Mouse (Mus musculus) layer of hippocampus, adult 9-11 months (tissue): ENCODE data around the gene Dvl1.
A peak's percentile ranks its signal among the peaks of the same experiment; 100 is the strongest.

Experiments used
- DNase-seq: peaks from one replicate; pipeline ENCODE4 v3.0.0; 2022

The Dvl1 gene

DNA sequence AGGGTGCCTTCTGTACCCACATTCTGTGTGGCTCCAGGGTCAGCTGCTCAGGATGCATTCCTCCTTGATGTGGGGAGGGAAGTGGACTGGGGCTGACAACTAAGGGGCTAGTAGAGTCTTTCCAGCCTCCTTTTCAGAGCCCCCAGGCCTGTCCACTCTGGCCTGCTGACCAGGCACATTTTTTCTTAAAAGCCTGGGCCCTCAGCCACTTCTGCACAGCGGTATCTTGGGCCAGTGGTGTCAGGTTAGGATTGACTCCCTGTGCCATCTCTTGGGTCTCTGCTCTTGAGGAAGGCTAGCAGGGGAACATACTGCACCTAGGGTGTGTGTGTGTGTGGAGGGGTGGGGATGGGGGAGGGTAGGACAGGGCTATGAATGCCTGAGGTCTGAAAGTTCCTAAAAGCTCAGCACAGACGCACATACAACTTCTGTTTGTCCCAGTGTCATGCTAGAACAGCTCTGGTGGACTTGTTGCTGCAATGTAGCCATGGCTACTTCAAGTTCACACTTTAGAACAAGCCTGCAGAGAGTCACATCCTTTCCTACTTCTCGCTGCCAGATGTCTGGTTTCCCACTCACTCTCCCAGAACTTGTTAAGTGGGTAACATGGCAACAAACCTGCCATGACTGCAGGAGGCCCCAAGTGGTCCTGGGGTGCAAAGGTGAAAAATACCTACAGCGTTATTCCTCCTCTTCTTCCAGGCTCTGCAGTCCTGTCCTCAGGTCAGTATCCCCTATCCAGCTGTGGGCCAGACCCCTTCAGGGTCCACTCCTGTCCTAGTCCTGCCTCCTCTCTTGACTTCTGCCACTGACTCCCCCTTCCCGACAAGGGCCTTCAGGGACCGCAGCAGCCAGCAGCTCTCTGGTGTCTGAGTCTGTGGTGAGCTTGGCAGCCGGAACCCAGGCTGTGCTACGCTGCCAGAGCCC, 6.9 kb upstream of the Dvl1 start:
- no peak for DNase-seq

DNA sequence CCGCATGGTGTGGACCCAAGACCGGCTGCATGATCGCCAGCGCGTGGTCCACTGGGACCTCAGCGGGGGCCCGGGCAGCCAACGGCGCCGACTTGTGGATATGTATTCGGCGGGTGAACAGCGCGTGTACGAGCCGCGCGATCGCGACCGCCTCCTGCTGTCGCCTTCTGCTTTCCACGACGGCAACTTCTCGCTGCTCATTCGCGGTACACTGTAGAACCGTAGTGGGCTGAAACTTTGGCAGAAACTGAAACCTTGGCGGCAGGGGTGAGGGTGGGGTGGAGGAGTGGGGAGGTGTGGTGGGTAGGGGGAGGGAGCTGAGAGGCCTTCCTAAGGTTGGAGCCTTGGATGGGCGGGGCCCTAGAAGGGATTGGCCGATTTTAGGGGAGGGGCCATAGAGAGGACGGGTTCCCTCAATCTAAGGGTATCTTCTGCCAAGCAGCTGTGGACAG, 6.2 kb upstream of the Dvl1 start:
- DNase-seq = peak; percentile 41

DNA sequence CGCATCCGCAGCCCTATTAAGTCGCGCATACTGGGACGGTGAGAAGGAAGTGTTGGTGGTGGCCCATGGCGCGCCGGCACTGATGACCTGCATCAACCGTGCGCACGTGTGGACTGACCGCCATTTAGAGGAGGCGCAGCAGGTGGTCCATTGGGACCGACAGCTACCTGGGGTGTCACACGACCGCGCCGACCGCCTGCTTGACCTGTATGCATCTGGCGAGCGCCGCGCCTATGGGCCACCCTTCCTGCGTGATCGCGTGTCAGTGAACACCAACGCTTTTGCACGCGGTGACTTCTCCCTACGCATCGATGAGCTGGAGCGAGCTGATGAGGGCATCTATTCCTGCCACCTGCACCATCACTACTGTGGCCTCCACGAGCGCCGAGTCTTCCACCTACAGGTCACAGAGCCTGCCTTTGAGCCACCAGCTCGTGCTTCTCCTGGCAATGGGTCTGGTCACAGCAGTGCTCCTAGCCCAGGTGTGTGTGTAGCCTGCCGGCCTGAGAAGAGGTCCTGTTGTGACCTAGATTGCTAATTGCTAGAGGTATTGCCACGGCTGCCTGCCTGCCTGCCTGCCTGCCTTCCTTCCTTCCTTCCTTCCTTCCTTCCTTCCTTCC, 5.4 kb upstream of the Dvl1 start:
- no peak for DNase-seq

DNA sequence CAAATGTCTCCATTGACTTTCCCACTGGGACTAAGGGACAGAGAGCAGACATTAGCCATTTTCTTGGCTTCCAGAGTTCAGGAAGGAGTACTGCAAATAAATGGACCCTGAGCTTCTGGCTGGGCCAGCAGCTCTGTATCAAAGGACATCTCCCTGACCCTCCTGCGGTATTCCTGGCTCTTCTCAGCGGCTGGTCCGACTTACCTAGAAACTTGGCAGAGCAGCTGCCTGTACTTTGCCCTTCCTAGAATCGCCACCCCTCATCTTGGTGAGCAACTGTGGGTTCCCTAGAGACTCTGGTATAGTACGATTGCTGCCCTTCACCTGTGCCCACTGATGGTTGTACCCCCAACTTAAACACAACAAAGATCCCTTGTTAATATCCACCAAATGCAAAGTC, 4.0 kb upstream of the Dvl1 start:
- DNase-seq = no peak

DNA sequence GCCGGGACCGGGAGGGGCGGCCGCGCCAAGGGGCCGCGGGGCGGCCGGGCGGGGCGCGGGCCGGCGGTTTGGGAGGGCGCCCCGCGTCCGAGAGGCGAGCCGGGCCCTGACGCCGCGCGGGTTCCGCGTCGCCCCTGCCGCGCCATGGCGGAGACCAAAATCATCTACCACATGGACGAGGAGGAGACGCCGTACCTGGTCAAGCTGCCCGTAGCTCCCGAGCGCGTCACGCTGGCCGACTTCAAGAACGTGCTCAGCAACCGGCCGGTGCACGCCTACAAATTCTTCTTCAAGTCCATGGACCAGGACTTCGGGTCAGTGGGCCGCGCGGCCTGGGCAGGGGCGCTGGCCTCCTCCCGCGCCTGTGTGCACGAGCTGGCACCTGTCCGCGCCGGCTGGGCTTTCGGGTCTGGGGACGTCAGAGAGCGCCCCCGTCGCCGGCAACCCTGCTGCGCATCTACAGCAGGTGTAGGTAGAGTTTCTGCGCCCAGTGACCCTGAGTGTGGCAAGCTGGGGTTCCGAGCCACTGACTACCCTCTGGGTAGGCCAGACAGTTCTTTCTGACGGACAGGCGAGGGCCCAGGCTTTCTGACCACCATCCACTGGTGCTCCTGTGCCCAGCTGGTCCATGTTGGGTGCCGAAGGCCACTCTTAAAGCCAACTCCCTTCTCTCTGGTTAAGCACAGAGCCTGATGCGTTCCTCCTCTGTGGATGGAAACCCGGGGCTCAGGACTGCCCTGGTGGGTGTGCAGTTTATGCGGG, 570 bp downstream of the Dvl1 start:
- DNase-seq = no peak

DNA sequence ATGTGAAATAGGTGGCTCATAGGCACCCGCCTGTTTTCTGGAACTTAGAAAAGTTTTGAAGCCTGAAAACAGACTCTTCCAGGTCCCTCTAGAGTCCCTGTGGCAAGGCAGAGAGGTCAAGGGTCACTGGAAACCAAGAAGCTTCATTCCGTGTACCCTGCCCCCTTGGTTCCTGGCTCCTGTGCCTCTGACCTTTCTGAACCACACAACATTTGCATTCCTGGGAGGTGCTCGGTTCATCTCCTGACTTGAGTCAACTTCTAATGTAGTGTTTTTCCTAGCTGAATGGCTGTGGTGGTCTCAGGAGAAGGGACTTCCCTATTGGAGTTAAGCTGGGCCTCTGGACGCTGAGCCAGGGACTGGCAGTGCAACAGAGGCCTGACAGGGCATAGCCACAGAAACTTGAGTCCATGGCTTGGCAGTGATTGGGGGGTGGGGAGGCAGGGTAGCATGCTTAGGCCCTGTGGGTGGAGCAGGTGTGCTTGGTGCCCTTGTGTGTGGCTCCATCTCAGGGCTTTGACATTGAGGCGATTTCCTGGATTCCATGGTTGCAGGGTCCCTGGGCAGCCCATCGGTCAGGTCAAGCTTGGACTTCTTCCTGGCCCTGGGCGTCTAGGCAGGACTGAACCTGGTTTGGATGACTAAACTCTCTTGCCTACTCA, 1.4 kb downstream of the Dvl1 start:
- DNase-seq = no peak

DNA sequence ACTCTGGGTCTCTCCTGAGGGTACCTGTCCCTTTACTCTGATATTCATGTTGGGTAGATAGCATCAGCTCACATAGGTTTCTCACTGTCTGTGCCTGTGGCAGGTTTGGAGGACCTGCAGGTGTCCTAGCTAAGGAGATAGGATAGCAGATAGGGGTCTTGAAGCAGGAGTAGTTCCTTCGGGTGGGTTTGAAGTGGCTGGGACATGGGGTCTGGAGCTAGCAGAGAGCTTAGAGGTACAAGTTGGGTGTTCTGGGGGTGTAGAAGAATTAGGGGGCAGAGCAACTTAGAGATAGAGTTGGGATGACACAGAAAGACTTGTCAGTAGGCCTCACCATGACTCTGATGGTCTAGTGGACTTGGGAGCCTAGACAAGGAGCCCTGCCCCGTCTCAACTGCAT, 2.2 kb downstream of the Dvl1 start:
- no peak for DNase-seq

DNA sequence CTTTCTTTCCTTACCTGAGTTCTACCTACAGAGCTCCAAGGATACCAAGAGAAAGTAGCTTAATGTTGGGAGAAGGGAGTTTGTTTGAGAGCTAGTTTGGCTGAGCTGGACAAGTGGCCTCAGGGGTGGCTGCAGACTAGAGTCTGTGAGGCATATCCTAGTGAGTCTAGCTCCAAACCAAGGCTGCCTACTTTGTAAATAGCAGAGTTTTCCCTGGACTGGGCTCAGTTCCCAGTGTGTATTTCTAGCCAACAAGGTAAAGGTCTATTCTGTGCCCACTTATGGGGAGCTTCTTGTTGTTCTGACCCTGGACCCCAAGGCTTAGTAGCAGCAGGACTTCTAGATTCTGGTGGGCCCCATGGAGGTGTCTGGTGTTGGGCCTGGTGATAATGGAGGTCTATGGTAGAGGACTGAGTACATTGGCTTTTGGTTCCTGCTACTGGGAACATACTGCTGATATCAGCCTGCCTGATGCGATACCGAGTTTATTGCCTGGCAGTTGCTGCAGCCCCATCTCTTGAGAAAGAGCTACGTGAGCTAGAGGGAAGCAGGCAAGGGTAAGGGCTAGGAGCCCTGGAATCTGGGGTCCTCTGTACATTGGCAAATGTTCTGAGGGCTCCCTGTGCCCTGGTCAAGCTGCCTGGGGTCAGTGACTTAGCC, 2.7 kb downstream of the Dvl1 start:
- DNase-seq = no peak

DNA sequence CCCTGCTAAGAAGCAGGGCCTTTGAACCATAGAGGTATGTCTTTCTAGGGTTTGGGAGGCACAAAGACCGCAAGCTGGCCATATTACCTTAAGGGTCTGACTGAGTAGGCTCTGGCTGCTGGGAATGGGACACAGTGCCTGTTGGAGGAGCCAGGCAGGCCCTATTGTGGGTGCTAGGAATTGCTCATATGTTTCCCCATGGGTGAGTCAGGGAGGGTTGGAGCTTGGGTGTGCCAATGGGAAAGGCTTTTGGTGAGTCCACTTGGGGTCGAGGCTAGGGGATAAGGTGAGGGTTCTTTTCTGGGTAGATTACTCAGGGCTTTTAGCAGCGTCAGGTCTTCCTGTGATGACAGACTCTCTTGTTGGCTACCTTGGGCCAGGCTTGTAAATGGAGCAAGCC, 4.2 kb downstream of the Dvl1 start:
- DNase-seq = no peak

DNA sequence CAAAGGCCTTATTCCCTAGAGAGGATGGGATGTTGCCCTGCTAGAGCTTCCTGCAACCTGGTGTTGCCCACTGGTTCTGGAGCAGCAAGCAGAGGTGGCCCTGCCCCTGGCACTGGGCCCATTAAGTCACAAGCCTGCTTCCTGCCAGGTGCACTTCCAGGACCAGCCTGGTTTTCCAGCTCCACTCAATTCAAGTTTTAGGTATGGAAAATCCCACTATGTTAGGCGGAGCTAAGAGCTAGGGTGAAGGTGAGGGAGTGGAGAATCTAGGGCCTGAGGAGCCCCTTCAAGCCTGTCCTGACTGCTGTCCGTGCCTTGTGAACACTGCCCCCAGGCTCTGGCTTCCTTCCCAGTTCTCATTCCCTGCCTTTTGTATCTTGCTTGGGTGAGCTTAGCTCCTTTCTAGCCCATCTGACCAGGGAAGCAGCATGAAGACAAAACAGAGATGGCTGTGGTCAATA, 4.8 kb downstream of the Dvl1 start:
- no peak for DNase-seq

DNA sequence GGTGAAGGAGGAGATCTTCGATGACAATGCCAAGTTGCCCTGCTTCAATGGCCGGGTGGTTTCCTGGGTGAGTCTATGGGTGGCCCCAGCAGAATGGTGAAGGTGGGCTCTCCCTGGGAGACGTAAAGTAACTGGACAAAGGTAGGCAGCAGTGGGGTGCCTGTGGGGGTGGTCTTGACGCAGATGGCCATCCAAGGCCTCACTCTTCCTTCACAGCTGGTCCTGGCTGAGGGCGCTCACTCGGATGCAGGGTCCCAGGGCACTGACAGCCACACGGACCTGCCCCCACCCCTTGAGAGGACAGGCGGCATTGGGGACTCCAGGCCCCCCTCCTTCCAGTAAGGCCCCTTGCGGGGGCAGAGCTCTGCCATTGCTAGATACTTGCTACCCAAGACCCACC, 6.2 kb downstream of the Dvl1 start:
- no peak for DNase-seq

DNA sequence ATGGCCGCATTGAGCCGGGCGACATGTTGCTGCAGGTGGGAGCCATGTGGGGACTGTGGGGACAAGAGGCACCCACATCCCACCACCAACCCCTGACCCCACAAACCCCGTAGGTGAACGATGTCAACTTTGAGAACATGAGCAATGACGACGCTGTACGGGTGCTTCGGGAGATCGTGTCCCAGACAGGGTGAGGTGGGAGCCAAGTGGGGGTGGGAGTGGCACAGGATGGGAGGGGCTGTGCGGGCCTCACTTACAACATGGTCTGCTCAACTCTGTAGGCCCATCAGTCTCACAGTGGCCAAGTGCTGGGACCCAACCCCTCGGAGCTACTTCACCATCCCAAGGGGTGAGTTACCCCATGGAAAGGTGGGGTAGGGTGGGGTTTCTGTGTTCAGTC, 7.8 kb downstream of the Dvl1 start:
- DNase-seq = no peak

DNA sequence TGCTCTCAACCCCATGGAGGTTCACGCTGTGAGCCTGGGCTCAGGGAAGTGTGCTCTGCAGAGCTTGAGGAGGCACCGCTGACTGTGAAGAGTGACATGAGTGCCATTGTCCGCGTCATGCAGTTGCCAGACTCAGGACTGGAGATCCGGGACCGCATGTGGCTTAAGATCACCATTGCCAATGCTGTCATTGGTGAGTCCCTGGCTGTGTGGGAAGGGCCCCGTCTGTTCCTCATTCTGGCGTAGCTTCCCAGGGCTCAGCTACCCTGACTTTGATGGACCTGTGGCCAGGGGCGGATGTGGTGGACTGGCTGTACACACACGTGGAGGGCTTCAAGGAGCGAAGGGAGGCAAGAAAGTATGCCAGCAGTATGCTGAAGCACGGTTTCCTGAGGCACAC, 8.9 kb downstream of the Dvl1 start:
- no peak for DNase-seq

DNA sequence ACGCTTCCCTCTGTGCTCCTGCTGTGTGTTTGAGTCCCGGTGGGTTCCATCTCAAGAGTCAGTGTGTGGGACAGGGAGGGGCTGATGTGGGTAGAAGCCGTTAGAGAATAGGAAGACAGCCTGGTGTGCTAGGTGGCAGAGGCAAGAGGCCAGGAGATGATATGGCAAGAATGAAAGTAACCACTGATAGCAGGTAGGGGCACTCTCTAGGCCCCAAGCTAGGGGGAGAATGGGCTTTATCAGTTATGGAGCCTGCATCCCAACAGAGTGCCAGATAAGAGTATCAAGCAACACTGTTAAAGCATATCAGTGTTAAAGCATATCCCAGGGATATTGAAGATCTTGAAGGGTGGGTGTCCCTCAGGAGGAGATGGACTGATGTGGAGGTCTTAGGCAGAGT, 9.7 kb downstream of the Dvl1 start:
- DNase-seq = no peak

DNA sequence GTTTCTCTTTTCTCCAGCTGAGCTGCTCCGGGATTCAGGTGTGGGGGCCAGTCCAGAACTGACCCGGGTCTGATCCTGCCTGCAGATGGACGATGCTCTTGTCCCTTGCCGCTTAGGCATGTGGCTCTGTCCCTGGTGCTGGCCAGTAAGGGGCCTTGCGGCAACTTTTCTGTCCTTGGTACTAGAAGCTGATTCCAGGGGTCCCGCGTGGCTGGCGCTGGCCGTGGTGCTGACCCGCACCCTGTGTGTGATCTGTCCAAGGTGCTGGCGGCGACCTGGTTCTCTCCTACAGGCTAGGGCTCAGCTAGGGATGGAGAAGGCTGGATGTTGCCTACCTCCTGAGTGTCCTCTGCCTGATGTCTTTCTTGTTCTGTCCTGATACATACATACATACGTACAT, 12.1 kb downstream of the Dvl1 start:
- no peak for DNase-seq

DNA sequence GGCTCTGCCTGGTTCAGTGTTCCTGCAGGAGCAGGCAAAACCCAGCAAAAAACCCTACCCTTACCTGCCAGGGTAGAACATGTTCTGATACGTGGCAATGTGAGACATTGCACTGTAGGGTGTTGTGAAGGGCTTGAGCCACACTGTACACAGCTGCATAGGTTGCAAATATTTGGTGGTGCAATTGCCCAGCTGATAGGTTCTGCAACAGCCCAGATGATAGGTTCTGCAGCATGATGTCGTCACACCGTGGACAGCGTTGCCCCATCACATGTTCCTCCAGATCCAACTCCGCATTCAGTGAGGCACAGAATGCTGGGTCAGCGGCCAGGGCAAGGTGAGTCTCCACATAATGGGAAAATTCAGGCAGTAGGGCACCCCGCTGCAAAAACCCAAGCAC, 14.6 kb downstream of the Dvl1 start:
- no peak for DNase-seq

DNA sequence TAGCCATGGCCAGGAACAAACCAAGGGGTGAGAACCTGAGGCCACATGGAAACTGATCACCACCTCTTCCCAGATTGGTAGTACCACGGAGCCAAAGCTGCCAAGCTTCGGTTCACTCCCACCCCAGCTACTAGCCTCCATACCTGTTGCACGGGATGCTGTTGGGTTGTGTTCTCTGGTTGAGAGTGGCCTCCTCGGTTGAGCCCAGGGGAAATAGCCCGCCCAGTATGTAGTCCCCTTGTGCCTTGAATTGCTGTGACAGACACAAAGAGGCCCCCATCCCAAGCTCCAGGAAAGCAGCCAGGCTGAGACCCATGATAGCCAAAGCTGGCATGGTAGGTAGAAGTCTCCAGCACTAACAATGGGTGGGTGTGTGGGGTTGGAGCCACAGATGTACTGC, 15.8 kb downstream of the Dvl1 start, which contains the start of gene Tas1r3:
Gene Tas1r3, minus strand, starts transcription at position 362 of the 400 bp plus-strand sequence.
- DNase-seq = no peak

DNA sequence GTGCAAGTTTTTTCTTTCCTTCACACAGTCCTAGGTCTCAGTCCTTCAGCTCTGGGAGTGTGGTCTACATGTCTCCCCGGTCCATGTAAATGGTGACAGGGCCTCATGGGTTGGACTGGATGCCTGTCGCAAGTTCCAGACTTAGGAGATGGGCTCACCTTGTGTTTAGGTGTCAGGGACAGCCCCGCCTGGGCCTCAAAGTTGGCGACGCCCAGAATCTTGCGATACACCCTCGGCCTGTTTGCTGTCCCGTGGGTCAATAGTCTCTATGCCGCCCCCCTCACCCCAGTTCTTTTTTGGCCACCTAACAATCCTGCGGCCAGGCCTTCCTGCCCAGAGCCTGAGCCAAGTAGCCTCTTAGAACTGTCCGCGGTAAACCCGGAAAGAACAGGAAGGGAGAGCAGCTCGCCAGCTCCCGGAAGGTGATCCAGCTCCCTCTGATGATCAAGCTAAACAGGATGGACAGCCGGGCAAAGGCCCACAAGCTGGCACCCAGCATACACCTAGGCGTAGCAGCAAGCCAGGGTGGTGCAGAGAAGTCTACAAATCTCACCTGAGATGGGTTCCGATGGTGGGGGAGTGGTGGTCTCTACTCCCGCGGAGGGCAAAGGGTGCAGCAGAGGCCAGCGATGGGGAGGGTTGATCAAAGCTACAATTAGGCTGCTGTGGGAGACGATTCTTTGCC, 21.6 kb downstream of the Dvl1 start:
- no peak for DNase-seq

DNA sequence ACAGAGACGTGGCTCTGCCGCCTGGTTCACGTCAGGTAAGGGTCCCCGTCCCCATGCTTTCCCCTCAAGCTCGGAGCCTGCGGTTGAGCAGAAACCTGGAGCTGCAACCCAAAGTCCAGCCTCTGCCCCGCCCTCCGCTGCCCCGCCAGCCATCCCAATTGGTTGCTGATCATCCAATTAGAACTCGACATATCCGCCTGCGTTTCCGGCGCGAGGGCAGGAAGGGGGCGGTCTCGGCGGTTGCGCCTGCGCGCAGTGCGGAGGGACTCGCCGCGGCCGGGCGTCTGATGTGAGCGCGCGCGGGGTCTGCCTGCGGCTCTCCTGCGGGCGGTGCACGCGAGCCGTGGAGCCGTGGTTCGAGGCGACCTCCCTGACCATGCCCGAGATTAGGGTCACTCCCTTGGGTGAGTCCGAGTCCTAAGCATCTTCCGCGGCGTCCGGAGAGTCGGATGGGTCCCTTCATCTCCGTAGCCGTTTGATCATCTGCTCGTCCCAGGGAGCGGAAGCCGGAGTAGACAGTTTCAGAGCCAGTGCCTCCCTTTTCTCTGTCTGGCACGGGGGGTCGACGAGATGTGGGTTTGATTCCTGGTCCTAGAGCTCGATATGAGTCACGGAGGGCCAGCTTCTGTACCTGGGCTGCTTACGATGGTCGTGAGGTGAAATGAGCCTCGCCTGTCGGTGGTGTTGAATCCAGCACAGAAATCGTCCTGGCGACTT, 22.3 kb downstream of the Dvl1 start, which contains the start of the genes Cptp and Ints11:
Gene Cptp, minus strand, starts transcription at position 124 of the 717 bp plus-strand sequence.
Gene Ints11, plus strand, starts transcription at position 230 of the 717 bp plus-strand sequence.
- peak; percentile 96 for DNase-seq

DNA sequence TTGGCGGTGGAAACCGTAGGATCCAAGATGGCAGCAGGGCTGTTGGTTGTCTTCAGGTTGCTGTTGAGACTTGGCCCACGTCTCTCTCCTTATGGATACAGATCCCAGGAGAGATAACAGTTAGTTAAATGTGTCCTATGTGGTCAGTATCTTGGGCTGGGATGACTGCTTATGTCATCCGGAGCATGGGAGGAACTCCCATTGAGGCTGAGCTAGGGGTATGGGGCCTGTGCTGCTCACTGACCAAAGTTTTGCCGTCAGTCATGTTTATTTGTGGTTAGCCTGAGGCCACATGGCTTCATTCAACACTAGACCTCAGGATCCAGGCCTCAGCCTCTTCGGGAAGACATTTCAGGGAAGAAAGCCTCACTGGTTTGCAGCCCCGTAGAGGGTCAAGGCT, 24.2 kb downstream of the Dvl1 start:
- DNase-seq = no peak

DNA sequence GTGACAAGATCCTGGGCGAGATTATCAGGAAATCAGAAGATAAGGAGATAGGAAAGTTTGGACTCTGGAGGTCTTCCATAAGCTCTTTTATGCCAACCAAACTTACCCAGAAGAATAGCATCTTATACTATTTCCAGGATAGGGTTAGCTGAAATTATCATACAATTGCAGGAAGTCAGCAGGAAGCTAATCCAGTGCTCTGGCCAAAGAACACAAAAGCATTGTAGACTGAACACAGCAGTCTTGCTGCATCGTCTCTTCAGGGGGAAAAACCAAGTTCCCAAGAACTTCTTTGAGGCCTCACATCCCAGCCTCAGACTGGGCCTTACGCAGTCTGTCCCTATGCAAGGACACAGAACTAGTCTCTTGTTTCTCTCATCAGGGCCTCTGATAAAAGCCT, 36.4 kb downstream of the Dvl1 start:
- no peak for DNase-seq
